Mouse (Mus musculus): ENCODE results near the gene Notch1.

DNA sequence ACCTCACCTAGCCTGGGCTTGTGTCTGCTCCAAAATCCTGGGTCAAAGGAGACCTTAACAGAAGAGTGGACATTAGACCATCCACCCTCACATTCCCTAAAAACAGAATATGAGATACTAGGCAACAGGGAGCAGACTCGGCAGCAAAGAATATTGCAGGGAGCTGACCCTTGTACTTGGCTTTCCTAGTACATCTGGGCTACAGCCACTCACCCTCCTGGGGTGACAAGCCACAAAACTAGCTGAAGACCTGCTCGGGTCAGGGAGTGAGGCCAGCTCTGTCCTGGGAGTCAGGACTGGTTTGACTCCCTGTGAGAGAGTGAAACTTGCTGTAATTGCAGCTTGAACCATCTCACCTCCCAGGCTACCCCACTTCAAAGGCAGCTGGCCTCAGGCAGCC, 23.1 kb upstream of the Notch1 start:
- TF ChIP-seq CTCF (IDR thresholded peaks at IDR 0.05; ENCODE audit: low read depth) (no peak), EP300 (IDR thresholded peaks at IDR 0.05; ENCODE audit: low read depth) (no peak)

Data from liver, postnatal 0 days (tissue).